Mouse (Mus musculus) E14TG2a.4 (cell line): ENCODE measurements around the gene Kcne2.

Experiments
- H3K27me3 ChIP-seq: 2 replicates; pipeline ENCODE4 v1.6.1; 2014; ENCODE audit warnings: low read length, control low read depth; ENCODE audit not compliant: insufficient read depth
- H3K36me3 ChIP-seq: 2 replicates; pipeline ENCODE4 v1.6.1; 2014; ENCODE audit warnings: low read length, control low read depth; ENCODE audit not compliant: insufficient read depth
- H3K4me1 ChIP-seq: replicated peaks from 2 replicates; pipeline ENCODE4 v1.6.1; 2014; ENCODE audit warnings: low read depth, low read length, control low read depth
- H3K4me3 ChIP-seq: replicated peaks from 2 replicates; pipeline ENCODE4 v1.5.1; 2014; ENCODE audit warnings: mild to moderate bottlenecking, low read length
- H3K9me3 ChIP-seq: 2 replicates; pipeline ENCODE4 v1.6.1; 2014; ENCODE audit warnings: low read length, control low read depth
- CTCF ChIP-seq: conservative IDR thresholded peaks from 2 replicates; pipeline ENCODE4 v1.5.1; 2014; ENCODE audit warnings: low read length
- NANOG ChIP-seq: IDR thresholded peaks from 2 replicates; pipeline ENCODE4 v1.6.1; 2014; ENCODE audit warnings: borderline replicate concordance, low read length, mixed read lengths
- POU5F1 ChIP-seq: IDR thresholded peaks from 2 replicates; pipeline ENCODE4 v1.6.1; 2014; ENCODE audit warnings: low read length, borderline replicate concordance

The Kcne2 gene

DNA sequence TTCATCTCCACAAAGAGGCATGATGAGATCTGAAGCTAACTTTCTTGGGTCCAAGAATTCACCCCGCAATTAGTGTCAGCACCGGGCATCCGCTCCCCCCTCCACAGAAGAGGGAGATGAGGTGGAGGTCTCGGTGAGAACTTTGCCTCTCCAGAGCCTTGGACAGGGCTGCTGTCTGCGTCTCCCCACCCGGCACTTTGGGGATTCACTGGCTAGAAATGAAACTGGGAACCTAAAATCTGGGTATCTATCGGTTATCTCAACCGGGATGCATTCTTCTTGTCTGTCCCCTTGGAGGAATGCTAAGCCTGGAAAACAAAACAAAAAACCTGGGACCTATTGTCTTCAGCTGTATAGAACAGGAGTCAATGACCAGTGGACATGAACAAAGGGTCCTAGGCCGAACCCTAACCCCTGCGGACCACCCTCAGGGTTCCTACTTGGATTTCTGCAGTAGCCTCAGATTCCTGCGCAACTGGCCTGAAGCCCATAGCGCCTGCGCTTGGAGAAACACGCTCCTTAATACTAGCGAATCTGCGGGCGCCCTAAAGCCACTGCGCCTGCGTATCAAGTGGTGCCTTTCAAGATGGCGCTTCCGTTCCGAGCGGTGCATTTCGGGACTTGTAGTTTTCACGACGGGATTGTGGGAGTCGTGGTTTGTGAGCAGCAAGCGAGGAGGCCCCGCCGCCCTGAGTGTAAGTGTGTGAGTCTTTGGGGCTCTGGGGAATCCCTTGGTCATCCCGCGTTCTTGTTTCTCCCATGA, 8.6 kb downstream of the Kcne2 start, which contains the start of gene Smim11:
Gene Smim11, plus strand, starts transcription at position 638 of the 763 bp plus-strand sequence.
- H3K4me3 ChIP-seq: peak within 1 kb of the TSS; percentile 85
- H3K27me3 ChIP-seq: peaks cover 4% of the 10 kb centered on the region; the same call in 1 of the 2 replicates
- peaks cover 40% of the 10 kb centered on the region for H3K4me1 ChIP-seq
- H3K9me3 ChIP-seq: no peaks in the 10 kb centered on the region
- H3K36me3 ChIP-seq: no peaks in the 10 kb centered on the region
- TF ChIP-seq NANOG (no peak), POU5F1 (no peak), CTCF (no peak)

DNA sequence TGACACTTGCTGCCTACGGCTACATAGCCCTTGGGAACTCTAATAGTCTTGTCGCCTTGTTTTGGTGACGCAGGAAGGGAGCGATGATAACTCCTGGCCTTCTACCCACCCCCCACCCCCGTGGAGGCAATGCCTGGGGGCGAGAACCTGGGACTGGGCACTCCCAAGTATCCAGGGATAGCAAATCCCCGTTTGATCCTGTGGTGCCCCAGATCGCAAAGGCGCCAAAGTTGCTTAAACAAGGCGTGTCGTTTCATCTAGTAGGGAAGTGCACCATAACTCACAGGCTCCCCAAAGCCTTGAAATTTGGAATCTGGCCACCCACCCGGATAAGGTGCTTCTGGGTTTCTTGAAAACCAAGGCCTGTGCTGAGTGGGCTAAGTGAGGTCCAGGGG, 9.2 kb downstream of the Kcne2 start:
- peaks cover 4% of the 10 kb centered on the region; the same call in 1 of the 2 replicates for H3K27me3 ChIP-seq
- H3K4me3 ChIP-seq: peak overlapping the region; percentile 85
- TF ChIP-seq CTCF: no peak
- TF ChIP-seq POU5F1: no peak
- TF ChIP-seq NANOG: no peak
- peaks cover 42% of the 10 kb centered on the region for H3K4me1 ChIP-seq
- peaks cover 1% of the 10 kb centered on the region; the same call in 1 of the 2 replicates for H3K36me3 ChIP-seq
- no peaks in the 10 kb centered on the region for H3K9me3 ChIP-seq

DNA sequence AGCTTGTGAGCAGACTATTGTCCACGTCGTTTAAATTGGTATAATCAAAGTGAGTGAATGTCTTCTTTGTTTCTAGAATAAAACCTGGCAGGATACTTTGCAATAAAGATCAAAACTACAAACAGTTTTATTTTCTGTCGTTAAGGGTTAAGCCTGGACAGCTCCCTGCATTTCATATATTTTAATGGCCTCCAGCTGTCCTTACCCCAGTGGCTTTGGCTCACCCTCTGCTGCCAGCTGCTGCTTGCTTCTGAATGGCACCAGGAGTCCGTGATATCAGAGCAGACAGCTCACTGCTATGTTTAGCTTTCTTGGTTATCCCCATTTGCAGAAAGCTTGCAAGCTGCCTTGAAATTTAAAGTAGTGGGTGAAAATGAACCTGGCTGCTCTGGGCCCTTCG, 9.8 kb downstream of the Kcne2 start:
- H3K4me1 ChIP-seq: peaks cover 42% of the 10 kb centered on the region
- TF ChIP-seq CTCF (no peak), POU5F1 (no peak), NANOG (no peak)

DNA sequence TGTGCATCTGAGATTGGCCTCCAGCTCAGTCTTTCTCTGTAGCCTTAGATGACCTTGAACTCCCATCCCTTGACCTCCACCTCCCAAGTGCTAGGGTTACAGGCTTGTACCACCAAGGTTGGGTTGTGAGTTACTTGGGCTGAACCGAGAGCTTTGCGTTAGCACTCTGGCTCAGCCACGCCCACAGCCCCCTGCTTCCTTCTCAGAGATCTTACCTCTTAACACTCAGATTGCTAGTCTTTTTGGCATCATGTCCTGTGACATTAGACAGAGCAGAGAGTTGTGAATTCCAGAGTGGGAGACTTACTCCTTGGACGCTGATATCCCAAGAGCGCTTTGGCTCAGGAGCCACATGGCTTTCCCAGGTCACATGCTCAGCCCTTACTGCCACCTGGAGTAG, 10.3 kb downstream of the Kcne2 start:
- TF ChIP-seq POU5F1: no peak
- TF ChIP-seq NANOG: no peak
- no peak for TF ChIP-seq CTCF
- Histone ChIP-seq H3K27me3 (no peaks in the 10 kb centered on the region), H3K9me3 (no peaks in the 10 kb centered on the region), H3K36me3 (peaks cover 12% of the 10 kb centered on the region; the same call in 1 of the 2 replicates), H3K4me3 (peak overlapping the region; percentile 85; the same call in 1 of the 2 replicates), H3K4me1 (peaks cover 42% of the 10 kb centered on the region)

More for the DNA sequence above, 9.8 kb downstream of the Kcne2 start:
- Histone ChIP-seq H3K36me3 (peaks cover 7% of the 10 kb centered on the region; the same call in 1 of the 2 replicates), H3K9me3 (no peaks in the 10 kb centered on the region), H3K27me3 (no peaks in the 10 kb centered on the region), H3K4me3 (peak overlapping the region; percentile 85)

DNA sequence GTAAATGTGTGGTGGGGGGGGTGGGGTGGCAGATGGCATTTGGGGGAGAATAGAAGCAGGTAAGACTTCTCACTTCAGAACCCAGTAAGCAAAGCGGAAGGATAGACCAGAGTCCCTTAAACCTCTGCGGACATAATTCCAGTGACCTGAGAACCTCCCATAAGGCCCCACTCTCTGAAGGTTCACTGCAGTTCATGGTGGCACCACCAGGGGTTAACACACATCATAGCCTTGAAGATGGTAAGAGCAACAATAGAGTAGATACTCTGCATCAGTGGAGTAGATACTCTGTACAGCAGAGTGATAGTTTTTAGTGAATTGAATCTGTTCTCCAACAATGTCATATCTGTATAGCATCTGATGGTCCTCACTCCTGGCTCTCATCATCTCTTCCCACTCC, 13.3 kb downstream of the Kcne2 start:
- Histone ChIP-seq H3K4me3 (no peak overlapping the region), H3K36me3 (peaks cover 14% of the 10 kb centered on the region), H3K9me3 (no peaks in the 10 kb centered on the region), H3K27me3 (no peaks in the 10 kb centered on the region), H3K4me1 (peaks cover 36% of the 10 kb centered on the region)
- TF ChIP-seq NANOG (no peak), POU5F1 (no peak), CTCF (peak; percentile 28)

DNA sequence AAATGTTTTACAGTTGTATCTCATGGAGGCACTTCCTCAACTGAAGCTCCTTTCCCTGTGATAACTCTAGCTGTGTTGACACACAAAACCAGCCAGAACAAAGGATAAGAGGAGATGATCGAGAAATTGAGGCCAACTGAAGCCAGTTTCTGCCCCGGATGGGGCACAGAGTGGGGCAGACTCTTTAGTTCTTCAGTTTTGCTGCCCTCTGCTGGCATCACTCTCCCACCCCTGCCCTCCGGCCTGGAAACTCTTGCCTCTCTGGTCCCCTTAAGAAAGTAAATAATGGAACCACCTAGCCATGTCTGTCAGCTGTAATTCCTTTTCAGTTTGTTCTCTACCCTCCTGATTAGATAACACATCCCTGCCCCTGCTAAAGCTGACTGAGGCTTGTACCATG, 15.8 kb downstream of the Kcne2 start:
- Histone ChIP-seq H3K27me3 (no peaks in the 10 kb centered on the region), H3K4me3 (no peak overlapping the region), H3K36me3 (peaks cover 29% of the 10 kb centered on the region), H3K4me1 (peaks cover 15% of the 10 kb centered on the region), H3K9me3 (no peaks in the 10 kb centered on the region)
- TF ChIP-seq POU5F1: no peak
- no peak for TF ChIP-seq CTCF
- no peak for TF ChIP-seq NANOG

DNA sequence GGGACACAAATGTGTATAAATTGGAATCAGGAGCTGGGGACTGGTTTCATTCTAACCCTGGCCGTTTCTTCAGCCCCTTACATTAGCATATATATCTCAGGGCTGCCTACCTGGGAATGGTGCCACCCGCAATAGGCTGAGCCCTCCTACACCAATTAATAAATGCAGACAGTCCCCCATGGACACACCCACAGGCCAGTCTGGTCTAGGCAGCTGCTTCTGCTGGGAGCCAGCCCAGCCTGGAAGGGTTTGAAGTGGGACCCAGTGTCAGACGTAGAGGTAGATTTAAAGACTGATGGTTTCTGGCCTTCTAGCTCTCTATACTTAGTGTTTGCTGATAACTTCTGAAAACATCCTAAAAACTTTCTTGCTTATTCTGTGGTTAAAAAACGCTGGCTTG, 16.9 kb downstream of the Kcne2 start:
- Histone ChIP-seq H3K4me3 (no peak overlapping the region), H3K36me3 (peaks cover 29% of the 10 kb centered on the region), H3K27me3 (no peaks in the 10 kb centered on the region), H3K9me3 (no peaks in the 10 kb centered on the region), H3K4me1 (peaks cover 13% of the 10 kb centered on the region; the same call in 1 of the 2 replicates)
- TF ChIP-seq POU5F1: no peak
- no peak for TF ChIP-seq CTCF
- TF ChIP-seq NANOG: no peak

DNA sequence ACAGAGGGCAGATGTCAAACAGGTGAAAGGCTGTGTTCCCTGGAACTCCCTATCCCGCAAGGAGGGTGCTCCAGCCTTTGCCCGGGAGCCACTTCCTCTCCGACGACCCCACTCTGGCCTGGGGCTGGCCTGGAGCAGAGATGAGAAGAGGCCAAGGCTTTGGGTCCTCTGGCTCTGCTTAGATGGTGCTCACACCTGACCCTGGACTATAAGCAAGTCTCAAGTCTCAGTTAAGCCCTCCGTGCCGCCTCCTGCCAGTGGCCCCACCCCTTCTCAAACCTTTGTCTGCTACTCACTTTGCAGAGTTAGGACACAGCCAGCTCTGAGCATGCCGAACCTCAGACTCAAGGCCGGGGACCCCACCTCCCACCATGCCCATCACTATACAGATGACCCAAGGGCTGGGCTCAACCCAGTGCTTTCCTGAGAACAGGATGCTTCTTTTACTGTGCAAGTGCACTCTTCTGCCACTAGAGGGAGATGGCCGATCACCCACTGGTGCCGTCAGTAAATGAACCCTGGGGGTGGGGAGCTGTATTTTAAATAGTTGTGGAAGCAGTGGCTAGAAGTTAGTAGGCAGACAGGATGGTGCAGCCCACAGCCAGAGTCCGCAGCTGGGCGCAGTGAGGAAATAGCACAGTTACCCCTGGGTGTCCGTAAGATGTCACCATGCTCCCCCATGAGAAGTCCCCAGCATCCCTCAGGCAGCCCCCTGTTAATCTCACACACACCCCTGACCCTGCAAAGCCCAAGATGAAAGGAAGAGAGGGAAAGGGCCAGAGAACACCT, 22.0 kb downstream of the Kcne2 start:
- Histone ChIP-seq H3K36me3 (peaks cover 17% of the 10 kb centered on the region; the same call in 1 of the 2 replicates), H3K4me1 (peaks cover 22% of the 10 kb centered on the region), H3K9me3 (no peaks in the 10 kb centered on the region), H3K4me3 (no peak overlapping the region), H3K27me3 (peaks cover 11% of the 10 kb centered on the region)
- TF ChIP-seq POU5F1 (no peak), CTCF (peak; percentile 93)
